Mouse (Mus musculus) lung, postnatal 0 days (tissue): Measurements from ENCODE around the gene Lamb1. TPM values are rescaled to one million over a fixed set of nuclear protein-coding genes. Genes with fewer than 3 reads are reported as not detected.

Experiments used
- ATAC-seq: fragments of 200-750 bp; cut with Nextera tagmentation; 2 replicates; pipeline ENCODE4 v1.8.0; 2017; ENCODE audit warnings: moderate library complexity
- DNase-seq: peaks from one replicate; pipeline ENCODE4 v3.0.0-alpha.2; 2016; ENCODE audit warnings: low spot score
- H3K27ac ChIP-seq: fragments of 300-500 bp; sonication (generic); 2 replicates; pipeline ENCODE4 v1.5.1; 2014; ENCODE audit warnings: antibody characterized with exemption, mild to moderate bottlenecking, low read length, mixed read lengths
- H3K27me3 ChIP-seq: fragments of 300-500 bp; sonication (generic); replicated peaks from 2 replicates; pipeline ENCODE4 v1.6.1; 2014; ENCODE audit warnings: low read length, mixed read lengths; ENCODE audit not compliant: insufficient read depth
- H3K36me3 ChIP-seq: fragments of 300-500 bp; sonication (generic); 2 replicates; pipeline ENCODE4 v1.6.1; 2014; ENCODE audit warnings: low read length, mixed read lengths; ENCODE audit not compliant: insufficient read depth
- H3K4me1 ChIP-seq: fragments of 300-500 bp; sonication (generic); 2 replicates; pipeline ENCODE4 v1.6.1; 2014; ENCODE audit warnings: antibody characterized with exemption, low read depth, low read length, mixed read lengths; ENCODE audit not compliant: insufficient read depth
- H3K4me2 ChIP-seq: fragments of 300-500 bp; sonication (generic); replicated peaks from 2 replicates; pipeline ENCODE4 v1.6.1; 2014; ENCODE audit warnings: low read depth, mild to moderate bottlenecking, low read length, moderate library complexity, mixed read lengths
- H3K4me3 ChIP-seq: fragments of 300-500 bp; sonication (generic); 2 replicates; pipeline ENCODE4 v1.5.1; 2014; ENCODE audit warnings: low read depth, low read length
- H3K9ac ChIP-seq: fragments of 300-500 bp; sonication (generic); replicated peaks from 2 replicates; pipeline ENCODE4 v1.6.1; 2014; ENCODE audit warnings: low read depth, mild to moderate bottlenecking
- H3K9me3 ChIP-seq: fragments of 300-500 bp; sonication (generic); 2 replicates; pipeline ENCODE4 v1.6.1; 2016; ENCODE audit warnings: low read length, mixed read lengths
- CTCF ChIP-seq: IDR thresholded peaks from 2 replicates; pipeline ENCODE4 v1.5.1; 2016; ENCODE audit warnings: antibody characterized with exemption, mild to moderate bottlenecking
- EP300 ChIP-seq: IDR thresholded peaks from 2 replicates; pipeline ENCODE4 v1.6.1; 2016; ENCODE audit warnings: antibody characterized with exemption, mild to moderate bottlenecking, control low read depth
- WGBS: fragments of 180-500 bp; shearing (Covaris S2); extraction: QIAGEN DNeasy Blood & Tissue Kit; methylation state at CpG from one replicate; pipeline ENCODE4 v1.1.7; 2014; 5-methylcytosine and 5-hydroxymethylcytosine counted together
- polyA plus RNA-seq: library from polyadenylated mRNA; unstranded; fragments of >200 nt; fragmentation: Nextera tagmentation; extraction: Ambion mirVana; gene quantifications from 2 replicates; pipeline ENCODE4 v1.2.1, GENCODE M21; 2015

The Lamb1 gene
- polyA plus RNA-seq, 1 experiment from 2014 or later, result 56.0 TPM

- ATAC-seq (no peak), DNase-seq (no peak)
- no peak overlapping the region for H3K27ac ChIP-seq
- TF ChIP-seq EP300 (no peak), CTCF (no peak)
- H3K9ac ChIP-seq, result no peak overlapping the region
- no peaks in the 10 kb centered on the region for H3K27me3 ChIP-seq
- H3K4me3 ChIP-seq, result no peak overlapping the region
- 93% methylated on average over 8 of the region's 8 CpGs for WGBS
- H3K36me3 ChIP-seq, result peaks cover 54% of the 10 kb centered on the region
- no peaks in the 10 kb centered on the region for H3K9me3 ChIP-seq
- peaks cover 3% of the 10 kb centered on the region; the same call in 1 of the 2 replicates for H3K4me1 ChIP-seq
- H3K4me2 ChIP-seq, result no peak overlapping the region
These were observed 42.7 kb downstream of the Lamb1 start for GRCm38 (mm10) chr12:31307756-31308155.

DNA sequence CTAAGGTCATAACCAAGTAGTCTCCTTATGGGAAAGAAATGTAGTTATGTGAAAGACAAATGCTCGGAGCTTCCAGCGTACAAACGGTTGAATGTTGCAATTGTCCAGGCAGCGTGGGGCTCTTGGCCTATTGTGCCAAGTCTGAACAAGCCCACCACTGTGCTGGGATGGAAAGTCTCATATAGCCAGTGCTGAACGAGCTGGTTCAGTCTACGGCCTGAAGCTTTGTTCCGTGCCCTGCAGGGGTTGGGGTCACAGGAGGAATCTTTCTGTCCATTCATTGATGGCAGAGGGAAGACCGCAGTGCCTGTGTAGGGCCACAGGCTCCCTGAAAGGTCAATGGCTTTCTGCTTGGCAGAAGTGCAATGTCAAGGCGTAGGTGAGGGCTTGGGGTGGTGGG, 45.7 kb downstream of the Lamb1 start:
- Histone ChIP-seq H3K27ac (no peak overlapping the region), H3K9me3 (no peaks in the 10 kb centered on the region), H3K27me3 (no peaks in the 10 kb centered on the region), H3K36me3 (peaks cover 44% of the 10 kb centered on the region), H3K9ac (no peak overlapping the region), H3K4me1 (peaks cover 3% of the 10 kb centered on the region; the same call in 1 of the 2 replicates), H3K4me3 (no peak overlapping the region), H3K4me2 (no peak overlapping the region)
- DNase-seq, result no peak
- 80% methylated on average over 9 of the region's 9 CpGs for WGBS
- TF ChIP-seq EP300 (no peak), CTCF (no peak)
- no peak for ATAC-seq

DNA sequence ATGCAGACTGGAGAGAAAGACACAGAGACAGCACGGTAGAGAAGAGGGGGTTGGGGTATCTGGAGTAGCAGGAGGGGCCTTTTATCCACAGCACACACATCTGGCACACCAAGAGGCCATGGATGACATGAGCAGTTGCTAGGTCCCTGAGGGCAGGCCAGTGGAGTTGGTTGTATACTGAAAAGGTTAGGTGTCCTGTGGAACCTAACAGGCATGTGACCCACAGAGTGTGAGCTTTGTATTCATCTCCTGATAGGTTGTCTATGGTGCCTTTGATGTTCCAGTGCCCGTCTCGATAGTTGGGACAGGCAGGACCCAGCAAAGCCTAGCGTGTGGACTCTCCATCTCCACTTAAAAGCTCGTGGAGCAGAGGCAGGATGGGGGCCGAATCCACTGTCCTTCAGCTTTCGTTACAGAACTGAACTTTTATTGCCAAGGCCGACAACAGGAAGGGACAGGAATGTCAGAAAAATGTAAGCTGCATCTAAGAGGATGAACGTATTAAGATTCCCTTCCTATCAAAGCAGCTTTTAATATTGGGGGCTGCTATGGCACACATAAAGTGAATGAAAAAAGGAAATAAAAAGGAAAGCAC, 46.7 kb downstream of the Lamb1 start:
- H3K27ac ChIP-seq, result no peak overlapping the region
- DNase-seq (no peak), ATAC-seq (no peak)
- WGBS, result 79% methylated on average over 9 of the region's 9 CpGs
- H3K4me1 ChIP-seq, result no peaks in the 10 kb centered on the region
- H3K9me3 ChIP-seq, result no peaks in the 10 kb centered on the region
- no peaks in the 10 kb centered on the region for H3K27me3 ChIP-seq
- peaks cover 42% of the 10 kb centered on the region for H3K36me3 ChIP-seq
- no peak for TF ChIP-seq EP300
- no peak for TF ChIP-seq CTCF
- H3K4me3 ChIP-seq, result no peak overlapping the region
- no peak overlapping the region for H3K4me2 ChIP-seq
- H3K9ac ChIP-seq, result no peak overlapping the region

DNA sequence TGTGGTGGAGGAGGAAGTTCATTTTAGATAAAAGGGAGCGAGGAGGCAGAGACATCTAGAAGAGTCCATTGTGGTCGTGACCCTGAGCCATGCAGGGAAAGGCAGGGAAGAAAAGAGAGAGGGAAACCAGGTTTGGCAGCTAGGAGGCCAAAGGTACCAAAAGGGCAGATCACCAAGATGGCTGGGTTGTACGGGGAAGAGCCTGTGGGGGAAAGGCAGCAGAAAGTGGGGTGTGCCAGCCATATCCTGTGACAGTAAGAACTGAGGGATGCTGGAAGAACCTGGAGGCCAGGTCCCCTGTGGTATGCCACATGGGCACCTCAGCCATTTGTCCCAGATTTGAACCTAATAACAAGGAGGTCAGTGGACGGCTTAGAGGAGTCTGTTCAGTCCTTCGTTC, 47.2 kb downstream of the Lamb1 start:
- DNase-seq (no peak), ATAC-seq (no peak)
- Histone ChIP-seq H3K9me3 (no peaks in the 10 kb centered on the region), H3K4me1 (no peaks in the 10 kb centered on the region), H3K36me3 (peaks cover 43% of the 10 kb centered on the region), H3K27ac (no peak overlapping the region), H3K4me2 (no peak overlapping the region), H3K27me3 (no peaks in the 10 kb centered on the region), H3K4me3 (no peak overlapping the region), H3K9ac (no peak overlapping the region)
- 95% methylated on average over 5 of the region's 5 CpGs for WGBS
- no peak for TF ChIP-seq EP300
- TF ChIP-seq CTCF, result no peak

GRCm38 (mm10) chr12:31313136-31313535, 48.1 kb downstream of the Lamb1 start:
- 94% methylated on average over 4 of the region's 4 CpGs for WGBS
- Histone ChIP-seq H3K36me3 (peaks cover 37% of the 10 kb centered on the region), H3K4me1 (no peaks in the 10 kb centered on the region), H3K27ac (no peak overlapping the region), H3K27me3 (no peaks in the 10 kb centered on the region), H3K9ac (no peak overlapping the region), H3K9me3 (no peaks in the 10 kb centered on the region), H3K4me2 (no peak overlapping the region), H3K4me3 (no peak overlapping the region)
- no peak for DNase-seq
- TF ChIP-seq CTCF (no peak), EP300 (no peak)
- ATAC-seq, result no peak

- Histone ChIP-seq H3K4me2 (no peak overlapping the region), H3K4me1 (no peaks in the 10 kb centered on the region), H3K27me3 (no peaks in the 10 kb centered on the region), H3K27ac (no peak overlapping the region), H3K36me3 (peaks cover 33% of the 10 kb centered on the region), H3K4me3 (no peak overlapping the region), H3K9ac (no peak overlapping the region), H3K9me3 (no peaks in the 10 kb centered on the region)
- WGBS, result 96% methylated on average over 7 of the region's 7 CpGs
- DNase-seq (no peak), ATAC-seq (no peak)
- TF ChIP-seq CTCF, result no peak
- no peak for TF ChIP-seq EP300
These were observed 49.3 kb downstream of the Lamb1 start for GRCm38 (mm10) chr12:31314310-31314709.

DNA sequence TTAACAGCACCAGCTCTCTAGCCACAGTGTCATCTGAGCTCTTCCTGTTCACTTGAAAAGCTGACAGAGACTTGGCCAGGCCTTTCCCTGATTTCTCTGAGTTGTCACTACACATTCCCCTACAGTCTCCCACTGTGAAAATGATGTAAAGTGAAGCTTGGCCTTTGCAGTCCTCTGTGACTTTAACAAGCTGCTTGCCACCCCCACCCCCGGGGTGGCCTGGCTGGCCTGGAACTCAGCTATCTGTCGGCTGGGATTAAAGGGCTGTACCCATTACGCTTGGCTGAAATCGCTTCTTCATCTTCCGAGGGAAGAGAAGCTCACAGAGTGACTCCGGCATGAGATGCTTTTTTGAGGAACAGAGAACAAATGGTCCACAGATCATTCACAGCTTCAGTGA, 50.9 kb downstream of the Lamb1 start:
- Histone ChIP-seq H3K9me3 (no peaks in the 10 kb centered on the region), H3K4me3 (no peak overlapping the region), H3K27ac (no peak overlapping the region), H3K36me3 (peaks cover 30% of the 10 kb centered on the region; the same call in 1 of the 2 replicates), H3K9ac (no peak overlapping the region), H3K4me2 (no peak overlapping the region), H3K4me1 (no peaks in the 10 kb centered on the region), H3K27me3 (no peaks in the 10 kb centered on the region)
- ATAC-seq (no peak), DNase-seq (no peak)
- TF ChIP-seq EP300, result no peak
- TF ChIP-seq CTCF, result no peak
- WGBS, result 71% methylated on average over 6 of the region's 6 CpGs
